Mouse (Mus musculus) kidney, postnatal 0 days (tissue): ENCODE measurements at regions not wholly inside any gene's neighbourhood (a gene's known extent, or its start where the extent isn't known, plus 50 kb on each side); places are given as distances from the start of the nearest gene placed in this dataset.
A peak's percentile ranks its signal among the peaks of the same experiment; 100 is the strongest.
"Not testable (repeated sequence)": the region's sequence is repeated elsewhere in the genome, so short reads cannot be mapped to it uniquely, and the experiment has no call there.

ENCODE experiments used
- ATAC-seq: fragments of 200-750 bp; cut with Nextera tagmentation; replicated peaks from 2 replicates; pipeline ENCODE4 v1.8.0; 2017; ENCODE audit warnings: low read depth, moderate number of reproducible peaks, moderate TSS enrichment, moderate library complexity; ENCODE audit not compliant: low FRiP score
- DNase-seq: peaks from one replicate; pipeline ENCODE4 v3.0.0-alpha.2; 2016; ENCODE audit warnings: low spot score
- H3K27ac ChIP-seq: fragments of 300-500 bp; sonication (generic); 2 replicates; pipeline ENCODE4 v1.5.1; 2014; ENCODE audit warnings: mild to moderate bottlenecking
- H3K27me3 ChIP-seq: fragments of 300-500 bp; sonication (generic); 2 replicates; pipeline ENCODE4 v1.6.1; 2014; ENCODE audit warnings: low read length, mixed read lengths; ENCODE audit not compliant: insufficient read depth
- H3K36me3 ChIP-seq: fragments of 300-500 bp; sonication (generic); 2 replicates; pipeline ENCODE4 v1.6.1; 2014; ENCODE audit warnings: low read length, mixed read lengths; ENCODE audit not compliant: insufficient read depth
- H3K4me1 ChIP-seq: fragments of 300-500 bp; sonication (generic); replicated peaks from 2 replicates; pipeline ENCODE4 v1.6.1; 2014; ENCODE audit warnings: antibody characterized with exemption, low read length, mixed read lengths; ENCODE audit not compliant: insufficient read depth
- H3K4me2 ChIP-seq: fragments of 300-500 bp; sonication (generic); 2 replicates; pipeline ENCODE4 v1.6.1; 2014; ENCODE audit warnings: mild to moderate bottlenecking, low read length, moderate library complexity, mixed read lengths
- H3K4me3 ChIP-seq: fragments of 300-500 bp; sonication (generic); replicated peaks from 2 replicates; pipeline ENCODE4 v1.5.1; 2014; ENCODE audit warnings: low read depth, low read length
- H3K9ac ChIP-seq: fragments of 300-500 bp; sonication (generic); 2 replicates; pipeline ENCODE4 v1.6.1; 2014; ENCODE audit warnings: low read depth, low read length
- H3K9me3 ChIP-seq: fragments of 300-500 bp; sonication (generic); replicated peaks from 2 replicates; pipeline ENCODE4 v1.6.1; 2016; ENCODE audit warnings: low read length, inconsistent platforms, mixed read lengths
- CTCF ChIP-seq: IDR thresholded peaks from 2 replicates; pipeline ENCODE4 v1.5.1; 2016; ENCODE audit warnings: antibody characterized with exemption, low read depth, mild to moderate bottlenecking, moderate library complexity
- WGBS: fragments of 180-500 bp; shearing (Covaris S2); extraction: QIAGEN DNeasy Blood & Tissue Kit; methylation state at CpG from one replicate; pipeline ENCODE4 v1.1.7; 2014; 5-methylcytosine and 5-hydroxymethylcytosine counted together

DNA sequence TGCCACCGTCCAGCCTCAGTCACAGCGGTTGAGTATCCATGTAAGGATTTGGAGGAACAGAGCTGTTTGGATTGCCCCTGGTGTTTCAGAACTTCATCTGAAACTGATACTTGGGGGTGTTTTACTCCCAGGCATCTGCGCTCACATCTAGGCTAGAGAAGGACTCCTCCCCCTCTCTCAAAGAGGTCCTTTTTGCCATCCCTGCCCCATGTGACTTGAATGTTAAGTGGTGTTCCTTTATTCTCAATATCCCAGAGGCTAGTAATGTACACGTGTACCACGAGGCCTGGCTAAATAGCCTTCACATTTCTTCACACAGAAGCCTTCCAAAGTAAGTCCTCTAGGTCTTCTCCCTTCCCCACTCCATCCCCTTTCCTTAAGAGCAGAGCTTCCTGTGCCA, 280.0 kb downstream of the Etnk1 start:
- H3K4me3 ChIP-seq, result no peak overlapping the region
- ATAC-seq (no peak), DNase-seq (peak; percentile 24)
- TF ChIP-seq CTCF, result no peak
- no peaks in the 10 kb centered on the region for H3K36me3 ChIP-seq
- no peaks in the 10 kb centered on the region; the same call in 1 of the 2 replicates for H3K9me3 ChIP-seq
- no peak overlapping the region for H3K27ac ChIP-seq
- no peak overlapping the region for H3K4me2 ChIP-seq
- no peak overlapping the region for H3K9ac ChIP-seq
- H3K27me3 ChIP-seq, result no peaks in the 10 kb centered on the region
- WGBS, result 71% methylated on average over 5 of the region's 5 CpGs
- no peaks in the 10 kb centered on the region for H3K4me1 ChIP-seq

DNA sequence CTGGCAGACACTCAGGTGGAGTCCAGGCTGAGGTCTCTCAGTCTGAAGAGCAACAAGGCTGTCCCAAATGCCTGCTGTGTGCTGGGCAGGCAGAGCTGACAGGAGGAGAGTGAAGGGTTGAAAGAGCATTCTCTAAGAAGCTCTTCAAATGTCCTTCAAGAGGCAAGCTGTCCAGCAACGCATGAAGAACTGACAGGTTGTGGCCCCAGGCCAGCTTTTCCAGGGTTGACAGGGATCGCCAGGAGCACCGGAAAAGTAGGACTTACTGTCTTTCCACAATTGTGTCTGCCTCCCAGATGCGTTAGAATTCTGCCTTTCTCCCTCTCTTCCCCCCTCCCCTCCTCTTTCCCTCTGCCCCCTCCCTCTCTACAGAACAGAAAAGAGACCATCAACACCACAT, 282.1 kb downstream of the Etnk1 start:
- TF ChIP-seq CTCF, result no peak
- 66% methylated on average over 4 of the region's 4 CpGs for WGBS
- DNase-seq, result no peak
- Histone ChIP-seq H3K27me3 (no peaks in the 10 kb centered on the region), H3K36me3 (no peaks in the 10 kb centered on the region), H3K9me3 (no peaks in the 10 kb centered on the region; the same call in 1 of the 2 replicates), H3K4me1 (no peaks in the 10 kb centered on the region), H3K4me3 (no peak overlapping the region), H3K27ac (no peak overlapping the region), H3K4me2 (no peak overlapping the region), H3K9ac (no peak overlapping the region)
- no peak for ATAC-seq

DNA sequence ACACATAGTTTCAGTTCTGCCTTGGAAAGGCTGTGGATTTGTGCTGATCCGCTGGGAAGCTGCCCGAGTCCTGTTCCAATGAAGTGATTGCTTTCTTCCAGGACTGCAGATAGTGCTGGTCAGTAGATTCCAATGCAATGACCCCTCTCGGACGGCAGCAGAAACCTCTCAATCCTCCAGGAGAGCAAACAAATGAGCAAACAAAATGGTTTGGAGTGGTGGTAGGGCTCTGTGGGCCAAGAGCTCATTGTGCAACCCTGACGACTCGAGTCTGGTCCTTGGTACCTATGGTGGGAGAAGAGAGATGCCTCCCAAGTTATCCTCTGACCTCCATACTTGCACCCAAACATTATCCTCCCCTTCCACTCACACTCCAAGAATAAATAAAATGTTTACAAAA, 284.8 kb downstream of the Etnk1 start:
- WGBS, result 90% methylated on average over 6 of the region's 6 CpGs
- no peak overlapping the region for H3K4me2 ChIP-seq
- ATAC-seq (no peak), DNase-seq (no peak)
- H3K9me3 ChIP-seq, result no peaks in the 10 kb centered on the region; the same call in 1 of the 2 replicates
- H3K36me3 ChIP-seq, result no peaks in the 10 kb centered on the region
- TF ChIP-seq CTCF, result no peak
- H3K27me3 ChIP-seq, result no peaks in the 10 kb centered on the region
- no peaks in the 10 kb centered on the region for H3K4me1 ChIP-seq
- no peak overlapping the region for H3K27ac ChIP-seq
- H3K9ac ChIP-seq, result no peak overlapping the region
- no peak overlapping the region for H3K4me3 ChIP-seq

DNA sequence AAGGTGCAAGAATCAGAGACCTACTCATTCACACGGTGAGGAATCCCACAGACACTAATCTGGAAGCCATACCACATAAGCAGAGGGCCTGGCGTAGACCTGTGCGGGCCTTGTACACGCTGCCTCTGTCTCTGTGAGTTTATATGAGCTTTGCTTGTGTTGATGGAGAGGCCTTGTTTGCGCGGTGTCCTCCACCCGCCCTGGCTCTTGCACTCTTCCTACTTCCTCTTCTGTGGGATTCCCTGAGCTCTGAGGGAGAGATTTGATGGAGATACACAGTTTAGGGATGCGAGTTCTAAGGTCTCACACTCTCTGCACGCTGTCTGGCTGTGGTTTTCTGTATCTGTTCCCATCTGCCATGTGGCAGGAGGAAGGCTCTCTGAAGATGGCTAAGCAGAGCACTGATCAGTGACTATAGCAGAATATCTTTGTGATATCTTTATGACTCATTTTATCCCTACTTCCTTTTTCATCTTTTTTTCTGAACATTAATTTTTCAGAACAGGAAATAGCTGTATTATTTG, 287.7 kb downstream of the Etnk1 start:
- Histone ChIP-seq H3K4me1 (no peaks in the 10 kb centered on the region), H3K36me3 (no peaks in the 10 kb centered on the region), H3K9ac (no peak overlapping the region), H3K9me3 (no peaks in the 10 kb centered on the region; the same call in 1 of the 2 replicates), H3K4me3 (no peak overlapping the region), H3K4me2 (no peak overlapping the region), H3K27me3 (no peaks in the 10 kb centered on the region), H3K27ac (no peak overlapping the region)
- TF ChIP-seq CTCF, result no peak
- no peak for ATAC-seq
- WGBS, result 95% methylated on average over 9 of the region's 9 CpGs
- no peak for DNase-seq

DNA sequence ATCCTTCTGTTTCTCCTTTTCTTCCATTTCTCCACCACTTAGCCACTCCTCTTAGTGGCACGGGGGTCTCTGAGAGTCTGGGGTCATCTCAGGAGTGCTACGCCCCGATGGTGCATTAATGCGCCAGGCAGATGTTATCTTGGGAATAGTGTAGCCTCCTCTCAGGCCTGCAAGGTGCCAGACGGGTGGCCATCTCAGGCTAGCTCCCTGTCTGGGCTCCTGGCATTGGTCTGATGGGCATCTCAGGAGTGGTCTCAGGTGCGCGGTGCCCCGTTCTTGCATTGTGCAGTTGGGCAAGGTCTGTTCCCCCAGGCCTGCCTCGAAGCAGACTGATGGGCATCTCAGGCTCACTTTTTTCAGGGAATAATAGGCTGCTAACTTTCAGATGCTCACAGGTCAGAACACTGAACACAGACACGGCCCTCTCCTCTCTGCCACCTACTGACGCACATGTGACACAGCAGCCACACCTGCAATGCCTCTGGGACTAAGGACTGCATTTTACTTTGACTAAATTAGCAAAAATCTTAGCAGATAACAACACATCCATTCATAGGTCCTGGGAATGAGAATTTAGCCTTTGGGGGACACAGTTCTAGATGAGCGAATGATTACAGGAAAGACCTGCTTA, 298.0 kb downstream of the Etnk1 start:
- ATAC-seq (no peak), DNase-seq (peak; percentile 21)
- 72% methylated on average over 12 of the region's 12 CpGs for WGBS
- no peaks in the 10 kb centered on the region for H3K27me3 ChIP-seq
- H3K4me3 ChIP-seq, result no peak overlapping the region
- no peaks in the 10 kb centered on the region for H3K9me3 ChIP-seq
- H3K9ac ChIP-seq, result no peak overlapping the region
- TF ChIP-seq CTCF, result peak; percentile 67
- no peaks in the 10 kb centered on the region for H3K36me3 ChIP-seq
- H3K27ac ChIP-seq, result no peak overlapping the region
- H3K4me1 ChIP-seq, result no peaks in the 10 kb centered on the region
- no peak overlapping the region for H3K4me2 ChIP-seq

DNA sequence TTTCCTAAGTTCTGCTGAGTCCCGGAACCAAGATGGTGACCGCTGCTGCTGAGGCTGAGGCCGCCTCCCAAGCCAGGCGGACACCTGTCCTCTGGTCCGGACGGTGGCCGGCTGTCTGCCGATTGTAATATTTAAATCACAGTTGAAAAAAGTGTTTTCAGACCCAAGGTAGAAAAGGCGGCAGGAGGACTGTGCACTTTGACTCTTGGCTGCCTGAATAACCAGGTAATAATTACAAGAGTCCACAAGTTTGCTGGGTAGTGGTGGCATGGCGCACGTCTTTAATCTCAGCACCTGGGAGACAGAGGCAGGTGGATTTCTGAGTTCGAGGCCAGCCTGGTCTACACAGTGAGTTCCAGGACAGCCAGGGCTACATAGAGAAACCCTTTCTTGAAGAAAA, 305.7 kb downstream of the Etnk1 start:
- not testable (repeated sequence) for H3K4me2 ChIP-seq, H3K9ac ChIP-seq, H3K4me3 ChIP-seq, H3K27ac ChIP-seq, H3K4me1 ChIP-seq, DNase-seq, H3K9me3 ChIP-seq, H3K27me3 ChIP-seq, H3K36me3 ChIP-seq, ATAC-seq
- WGBS, result 95% methylated on average over 11 of the region's 12 CpGs

DNA sequence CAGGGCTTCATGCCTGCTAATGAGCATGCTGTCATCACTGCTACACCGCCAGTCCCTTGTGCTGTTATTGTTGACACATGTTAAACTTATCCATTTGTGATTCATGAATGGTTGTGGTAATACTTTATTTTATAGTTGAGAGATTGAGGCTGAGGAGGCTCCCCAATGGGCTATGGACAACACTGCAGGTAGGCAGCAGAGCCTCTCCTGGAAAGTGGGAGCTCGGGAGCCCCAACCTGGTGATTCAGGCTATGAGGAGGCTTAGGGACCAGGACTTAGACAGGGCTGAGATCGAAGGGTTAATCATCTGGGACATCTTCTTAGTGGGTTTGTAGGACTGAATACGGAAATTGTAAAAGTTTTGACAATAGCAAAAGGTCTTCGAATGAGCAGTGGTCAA, 307.4 kb downstream of the Etnk1 start:
- Histone ChIP-seq H3K4me2 (no peak overlapping the region), H3K4me1 (no peaks in the 10 kb centered on the region), H3K36me3 (no peaks in the 10 kb centered on the region), H3K27me3 (no peaks in the 10 kb centered on the region), H3K27ac (no peak overlapping the region), H3K9ac (no peak overlapping the region), H3K4me3 (no peak overlapping the region), H3K9me3 (no peaks in the 10 kb centered on the region)
- ATAC-seq (no peak), DNase-seq (no peak)
- no peak for TF ChIP-seq CTCF
- WGBS, result 92% methylated on average over 5 of the region's 5 CpGs
